Mouse (Mus musculus) cerebellum, adult 2 months (tissue): ENCODE results near the gene Ndufs7. TPM values are rescaled to one million over a fixed set of nuclear protein-coding genes. Genes with fewer than 3 reads are reported as not detected.
A peak's percentile ranks its signal among the peaks of the same experiment; 100 is the strongest.

Experiments
- DNase-seq, 2 experiments: peaks; one replicate each; pipeline ENCODE4 v3.0.0; 2021
- H3K27ac ChIP-seq: fragments of 200-500 bp; 2 replicates; pipeline ENCODE4 v1.5.1; 2012; ENCODE audit warnings: low read length, control low read depth, inconsistent platforms; ENCODE audit not compliant: insufficient read depth
- H3K27me3 ChIP-seq: fragments of 200-500 bp; 2 replicates; pipeline ENCODE4 v1.6.1; 2012; ENCODE audit warnings: inconsistent platforms, mild to moderate bottlenecking, low read length, moderate library complexity; ENCODE audit not compliant: control insufficient read depth, insufficient read depth
- H3K4me1 ChIP-seq: fragments of 200-500 bp; 2 replicates; pipeline ENCODE4 v1.6.1; 2011; ENCODE audit warnings: low read length; ENCODE audit not compliant: control insufficient read depth, insufficient read depth
- H3K4me3 ChIP-seq: fragments of 200-500 bp; replicated peaks from 2 replicates; pipeline ENCODE3; 2011; ENCODE audit warnings: mild to moderate bottlenecking, low read depth, low read length, control low read depth; ENCODE audit not compliant: insufficient read depth
- CTCF ChIP-seq: fragments of 200-500 bp; IDR thresholded peaks from 2 replicates; pipeline ENCODE4 v1.5.1; 2011; ENCODE audit warnings: low read depth, mild to moderate bottlenecking, control low read depth, low read length, moderate library complexity, borderline replicate concordance; ENCODE audit not compliant: insufficient read depth
- POLR2A ChIP-seq: fragments of 200-500 bp; IDR thresholded peaks from 2 replicates; pipeline ENCODE4 v1.6.1; 2011; ENCODE audit warnings: low read length, control low read depth, borderline replicate concordance; ENCODE audit not compliant: insufficient read depth
- WGBS: fragments of 180-500 bp; shearing (Covaris S2); methylation state at CpG from one replicate; pipeline ENCODE4 v1.1.7; 2018; 5-methylcytosine and 5-hydroxymethylcytosine counted together
- polyA plus RNA-seq: library from polyadenylated mRNA; depleted of rRNA; stranded (reverse); fragments of >200 nt; gene quantifications from 2 replicates; pipeline ENCODE4 v1.2.3, GENCODE M21; 2012

The Ndufs7 gene
- polyA plus RNA-seq, 1 experiment: 668 TPM

GRCm38 (mm10) chr10:80261585-80261968 is 12.7 kb downstream of the Ndufs7 start:
- DNase-seq: peak; percentile 88 to 89
- Histone ChIP-seq H3K4me3 (peak overlapping the region; percentile 66), H3K27me3 (no peaks in the 10 kb centered on the region), H3K27ac (peak overlapping the region; percentile 70), H3K4me1 (peaks cover 9% of the 10 kb centered on the region; the same call in 1 of the 2 replicates)
- under 1% methylated on average over 14 of the region's 14 CpGs for WGBS
- TF ChIP-seq POLR2A (peak; percentile 19; the same call in 1 of the 2 replicates), CTCF (no peak)

DNA sequence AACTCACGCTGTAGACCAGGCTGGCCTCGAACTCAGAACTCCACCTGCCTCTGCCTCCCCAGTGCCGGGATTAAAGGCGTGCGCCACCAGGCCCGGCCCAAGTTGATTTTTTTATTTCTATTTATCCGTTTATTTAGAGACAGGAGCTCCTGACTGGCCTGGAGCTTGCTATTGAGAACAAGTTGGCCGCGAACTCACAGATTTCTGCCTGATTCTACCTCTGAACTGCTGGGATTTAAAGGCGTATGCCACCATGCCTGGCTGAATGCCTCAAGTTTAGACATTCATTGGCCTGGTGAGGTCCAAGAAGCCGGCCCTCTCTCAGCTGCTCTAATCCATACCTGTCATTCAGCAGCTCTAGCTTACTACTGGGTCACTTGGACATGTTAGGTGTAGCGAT is 13.2 kb downstream of the Ndufs7 start:
- Histone ChIP-seq H3K4me3 (no peak overlapping the region), H3K27ac (no peak overlapping the region), H3K27me3 (no peaks in the 10 kb centered on the region), H3K4me1 (peaks cover 8% of the 10 kb centered on the region; the same call in 1 of the 2 replicates)
- no peak for DNase-seq
- 51% methylated on average over 12 of the region's 12 CpGs for WGBS
- TF ChIP-seq POLR2A: no peak
- no peak for TF ChIP-seq CTCF

DNA sequence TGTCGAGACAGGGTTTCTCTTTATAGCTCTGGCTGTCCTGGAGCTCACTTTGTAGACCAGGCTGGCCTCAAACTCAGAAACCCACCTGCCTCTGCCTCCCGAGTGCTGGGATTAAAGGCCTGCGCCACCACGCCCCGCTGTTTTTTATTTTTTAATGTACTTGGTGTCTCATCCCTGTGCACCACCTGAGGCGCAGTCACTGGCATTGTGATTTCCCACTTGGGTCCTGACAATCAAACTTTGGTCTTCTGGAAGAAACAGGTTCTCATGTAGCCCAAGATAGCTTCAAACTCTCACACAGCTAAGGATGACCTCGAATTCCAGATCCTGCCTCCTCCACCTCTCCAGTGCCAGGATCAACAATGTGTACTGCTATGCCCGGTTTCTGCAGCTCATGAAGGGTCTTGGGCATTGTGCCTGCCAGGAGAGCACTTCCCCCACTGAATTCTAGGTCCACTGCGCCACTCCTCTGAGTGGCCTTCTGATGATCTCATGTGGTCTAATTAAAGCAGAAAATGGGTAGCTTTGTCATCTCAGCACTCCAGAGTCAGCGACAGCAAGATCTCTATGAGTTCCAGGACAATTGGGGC is 13.9 kb downstream of the Ndufs7 start:
- DNase-seq: no peak
- TF ChIP-seq CTCF (no peak), POLR2A (no peak)
- WGBS: 88% methylated on average over 10 of the region's 10 CpGs
- H3K27me3 ChIP-seq: no peaks in the 10 kb centered on the region
- H3K27ac ChIP-seq: no peak overlapping the region
- H3K4me1 ChIP-seq: peaks cover 14% of the 10 kb centered on the region
- H3K4me3 ChIP-seq: no peak overlapping the region

GRCm38 (mm10) chr10:80264341-80265148 is 15.6 kb downstream of the Ndufs7 start:
- peak; percentile 99 to 100 for DNase-seq
- 2% methylated on average over 81 of the region's 81 CpGs for WGBS
- Histone ChIP-seq H3K27me3 (no peaks in the 10 kb centered on the region), H3K4me3 (peak overlapping the region; percentile 82), H3K27ac (peak overlapping the region; percentile 86), H3K4me1 (peaks cover 16% of the 10 kb centered on the region)
- TF ChIP-seq CTCF: no peak
- TF ChIP-seq POLR2A: peak; percentile 75

DNA sequence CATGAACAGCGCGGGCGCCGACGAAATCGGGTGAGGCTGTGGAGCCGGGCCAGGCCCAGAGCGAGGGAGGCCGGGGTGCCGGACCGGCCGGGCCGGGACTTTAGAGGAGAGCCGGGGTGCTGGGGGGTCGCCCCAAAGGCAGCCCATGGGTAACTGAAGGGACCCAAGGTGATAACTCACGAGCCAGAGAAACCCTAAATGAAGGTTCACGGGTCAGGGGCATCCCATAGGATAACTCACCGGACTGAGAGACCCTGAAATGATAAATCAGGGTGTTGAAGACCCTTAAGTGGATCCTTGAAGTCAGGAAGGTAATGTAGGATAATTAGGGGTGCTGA is 16.2 kb downstream of the Ndufs7 start:
- H3K27ac ChIP-seq: peak overlapping the region; percentile 80
- WGBS: under 1% methylated on average over 18 of the region's 18 CpGs
- no peaks in the 10 kb centered on the region for H3K27me3 ChIP-seq
- H3K4me3 ChIP-seq: peak overlapping the region; percentile 82
- peaks cover 18% of the 10 kb centered on the region for H3K4me1 ChIP-seq
- no peak for DNase-seq
- no peak for TF ChIP-seq CTCF
- TF ChIP-seq POLR2A: no peak

DNA sequence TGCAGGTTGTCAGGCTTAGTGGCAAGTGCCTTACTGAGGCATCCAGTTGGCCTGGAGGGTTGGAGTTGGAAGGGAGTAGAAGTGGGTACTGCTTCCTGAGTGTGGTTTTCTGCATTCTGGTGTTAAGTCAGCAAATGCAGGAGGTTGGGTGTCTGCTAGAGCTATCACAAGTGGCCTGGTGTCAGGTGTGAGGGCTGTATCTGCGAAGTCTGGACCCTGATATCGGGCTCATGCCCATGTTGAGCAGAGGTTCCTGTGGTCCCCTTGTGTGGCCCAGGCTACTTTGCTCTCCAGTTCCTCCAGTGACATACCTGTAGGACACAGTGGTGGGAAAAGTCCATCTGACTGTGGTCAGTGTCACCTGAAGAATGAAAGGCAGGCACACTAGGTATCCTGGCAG is 21.2 kb downstream of the Ndufs7 start:
- Histone ChIP-seq H3K4me3 (peak overlapping the region; percentile 26), H3K27me3 (no peaks in the 10 kb centered on the region), H3K4me1 (peaks cover 48% of the 10 kb centered on the region), H3K27ac (0 out of 2 replicates have a peak overlapping the region, but pooled peaks have one; percentile 64)
- no peak for DNase-seq
- 81% methylated on average over 2 of the region's 2 CpGs for WGBS
- TF ChIP-seq CTCF: no peak
- TF ChIP-seq POLR2A: no peak

DNA sequence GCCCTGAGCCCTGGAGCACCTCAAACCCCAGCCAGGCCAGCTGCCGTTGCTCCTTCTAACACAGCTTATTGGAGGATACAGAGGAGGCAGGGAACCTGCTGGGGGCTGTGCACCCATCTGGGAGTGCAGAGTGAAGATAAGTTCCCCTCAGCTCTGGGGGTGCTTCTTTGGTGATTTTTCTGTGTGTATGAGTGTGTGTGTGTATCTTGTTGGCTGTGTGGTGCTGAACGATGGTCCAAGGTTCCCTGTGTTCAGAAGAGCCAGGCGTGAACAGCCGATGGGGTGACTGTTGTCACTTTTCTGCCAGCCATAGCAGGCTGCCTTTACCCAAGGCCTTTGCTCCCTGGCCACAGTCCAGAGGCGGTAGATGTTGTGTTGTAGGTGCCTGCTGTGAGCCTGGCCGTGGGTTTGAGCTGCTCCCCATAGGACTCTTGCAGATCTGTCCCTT is 21.8 kb downstream of the Ndufs7 start:
- peak in 1 of 2 experiments; percentile 63 for DNase-seq
- peaks cover 48% of the 10 kb centered on the region for H3K4me1 ChIP-seq
- WGBS: 5% methylated on average over 6 of the region's 6 CpGs
- H3K27ac ChIP-seq: peak overlapping the region; percentile 64
- no peak overlapping the region for H3K4me3 ChIP-seq
- H3K27me3 ChIP-seq: no peaks in the 10 kb centered on the region
- no peak for TF ChIP-seq CTCF
- TF ChIP-seq POLR2A: no peak
